Mouse (Mus musculus): ENCODE measurements at regions not wholly inside any gene's neighbourhood (a gene's known extent, or its start where the extent isn't known, plus 50 kb on each side); places are given as distances from the start of the nearest gene placed in this dataset.
A peak's percentile ranks its signal among the peaks of the same experiment; 100 is the strongest.

GRCm38 (mm10) chr4:153573180-153573769 is 90.7 kb upstream of the Ajap1 start:
- Histone ChIP-seq H3K36me3 (ENCODE audit: control insufficient read depth, insufficient read depth, low read length, poor library complexity, severe bottlenecking) (no peaks in the 10 kb centered on the region), H3K4me1 (ENCODE audit: control insufficient read depth in 2 of 2, insufficient read depth in 2 of 2, low read length in 2 of 2, poor library complexity in 1 of 2) (no peaks in the 10 kb centered on the region), H3K9me3 (ENCODE audit: control insufficient read depth, insufficient read depth, low read depth, low read length) (no peaks in the 10 kb centered on the region), H3K9ac (ENCODE audit: insufficient read depth, low read depth, low read length, poor library complexity, severe bottlenecking) (no peak overlapping the region), H3K4me3 (ENCODE audit: insufficient read depth in 1 of 2, low read depth in 1 of 2, low read length in 2 of 2, poor library complexity in 1 of 2, severe bottlenecking in 1 of 2) (no peak overlapping the region), H3K27ac (ENCODE audit: insufficient read depth, low read depth, low read length, poor library complexity, severe bottlenecking) (no peak overlapping the region)
- TF ChIP-seq ZNF384 (IDR thresholded peaks at IDR 0.05; ENCODE audit: low read depth, low read length) (no peak), ZC3H11A (IDR thresholded peaks at IDR 0.05; ENCODE audit: borderline replicate concordance, low read depth, low read length) (no peak), MAFK (IDR thresholded peaks at IDR 0.05; ENCODE audit: insufficient read depth, low read depth, low read length) (no peak), CHD2 (IDR thresholded peaks at IDR 0.05; ENCODE audit: low read depth, low read length) (no peak), HCFC1 (IDR thresholded peaks at IDR 0.05; ENCODE audit: borderline replicate concordance, insufficient read depth, low read length) (no peak)
- in situ Hi-C loops (cut with MboI; ENCODE audit: low sequenced_read_pairs in 2 of 2, unreplicated experiment in 2 of 2), result no loop called here
- no peak for DNase-seq (ENCODE audit: low read depth, low spot score)

GRCm38 (mm10) chr4:153593291-153593690 is 110.7 kb upstream of the Ajap1 start:
- no peak overlapping the region for H3K27ac ChIP-seq (ENCODE audit: insufficient read depth, low read depth, low read length, poor library complexity, severe bottlenecking)

GRCm38 (mm10) chr4:153599794-153600370 is 117.3 kb upstream of the Ajap1 start:
- DNase-seq (ENCODE audit: low read depth, low spot score), result no peak
- no peaks in the 10 kb centered on the region for H3K9me3 ChIP-seq (ENCODE audit: control insufficient read depth, insufficient read depth, low read depth, low read length)
- in situ Hi-C loops (cut with MboI; ENCODE audit: low sequenced_read_pairs in 2 of 2, unreplicated experiment in 2 of 2), result no loop called here

More at GRCm38 (mm10) chr4:153593291-153593690, 110.7 kb upstream of the Ajap1 start:
- no peaks in the 10 kb centered on the region for H3K36me3 ChIP-seq (ENCODE audit: control insufficient read depth, insufficient read depth, low read length, poor library complexity, severe bottlenecking)
- no peaks in the 10 kb centered on the region for H3K9me3 ChIP-seq (ENCODE audit: control insufficient read depth, insufficient read depth, low read depth, low read length)
- in situ Hi-C loops (cut with MboI; ENCODE audit: low sequenced_read_pairs in 2 of 2, unreplicated experiment in 2 of 2), result no loop called here
- no peak overlapping the region for H3K4me3 ChIP-seq (ENCODE audit: insufficient read depth in 1 of 2, low read depth in 1 of 2, low read length in 2 of 2, poor library complexity in 1 of 2, severe bottlenecking in 1 of 2)
- no peaks in the 10 kb centered on the region for H3K4me1 ChIP-seq (ENCODE audit: control insufficient read depth in 2 of 2, insufficient read depth in 2 of 2, low read length in 2 of 2, poor library complexity in 1 of 2)
- no peak for DNase-seq (ENCODE audit: low read depth, low spot score)
- TF ChIP-seq ZNF384 (IDR thresholded peaks at IDR 0.05; ENCODE audit: low read depth, low read length) (no peak), ZC3H11A (IDR thresholded peaks at IDR 0.05; ENCODE audit: borderline replicate concordance, low read depth, low read length) (no peak), MAFK (IDR thresholded peaks at IDR 0.05; ENCODE audit: insufficient read depth, low read depth, low read length) (no peak), HCFC1 (IDR thresholded peaks at IDR 0.05; ENCODE audit: borderline replicate concordance, insufficient read depth, low read length) (no peak), CHD2 (IDR thresholded peaks at IDR 0.05; ENCODE audit: low read depth, low read length) (no peak)
- no peak overlapping the region for H3K9ac ChIP-seq (ENCODE audit: insufficient read depth, low read depth, low read length, poor library complexity, severe bottlenecking)

GRCm38 (mm10) chr4:153602496-153602895 is 119.9 kb upstream of the Ajap1 start:
- TF ChIP-seq ZC3H11A (IDR thresholded peaks at IDR 0.05; ENCODE audit: borderline replicate concordance, low read depth, low read length), result no peak
- no peak for TF ChIP-seq MAFK (IDR thresholded peaks at IDR 0.05; ENCODE audit: insufficient read depth, low read depth, low read length)
- no peak for TF ChIP-seq ZNF384 (IDR thresholded peaks at IDR 0.05; ENCODE audit: low read depth, low read length)
- TF ChIP-seq CHD2 (IDR thresholded peaks at IDR 0.05; ENCODE audit: low read depth, low read length), result peak; percentile 22; the same call in 1 of the 2 replicates
- TF ChIP-seq HCFC1 (IDR thresholded peaks at IDR 0.05; ENCODE audit: borderline replicate concordance, insufficient read depth, low read length), result no peak
- Histone ChIP-seq H3K36me3 (ENCODE audit: control insufficient read depth, insufficient read depth, low read length, poor library complexity, severe bottlenecking) (no peaks in the 10 kb centered on the region), H3K4me1 (ENCODE audit: control insufficient read depth in 2 of 2, insufficient read depth in 2 of 2, low read length in 2 of 2, poor library complexity in 1 of 2) (peaks cover 2 to 11% of the 10 kb centered on the region in 2 experiments; a peak in 1 of 4 replicates), H3K27ac (ENCODE audit: insufficient read depth, low read depth, low read length, poor library complexity, severe bottlenecking) (no peak overlapping the region), H3K9me3 (ENCODE audit: control insufficient read depth, insufficient read depth, low read depth, low read length) (no peaks in the 10 kb centered on the region), H3K4me3 (ENCODE audit: insufficient read depth in 1 of 2, low read depth in 1 of 2, low read length in 2 of 2, poor library complexity in 1 of 2, severe bottlenecking in 1 of 2) (no peak overlapping the region), H3K9ac (ENCODE audit: insufficient read depth, low read depth, low read length, poor library complexity, severe bottlenecking) (no peak overlapping the region)
- in situ Hi-C loops (cut with MboI; ENCODE audit: low sequenced_read_pairs in 2 of 2, unreplicated experiment in 2 of 2), result no loop called here
- DNase-seq (ENCODE audit: low read depth, low spot score), result peak; percentile 22

More at GRCm38 (mm10) chr4:153599794-153600370, 117.3 kb upstream of the Ajap1 start:
- peaks cover 2 to 6% of the 10 kb centered on the region in 2 experiments; a peak in 1 of 4 replicates for H3K4me1 ChIP-seq (ENCODE audit: control insufficient read depth in 2 of 2, insufficient read depth in 2 of 2, low read length in 2 of 2, poor library complexity in 1 of 2)
- H3K4me3 ChIP-seq (ENCODE audit: insufficient read depth in 1 of 2, low read depth in 1 of 2, low read length in 2 of 2, poor library complexity in 1 of 2, severe bottlenecking in 1 of 2), result no peak overlapping the region
- no peak for TF ChIP-seq CHD2 (IDR thresholded peaks at IDR 0.05; ENCODE audit: low read depth, low read length)
- TF ChIP-seq MAFK (IDR thresholded peaks at IDR 0.05; ENCODE audit: insufficient read depth, low read depth, low read length), result no peak
- no peak for TF ChIP-seq ZNF384 (IDR thresholded peaks at IDR 0.05; ENCODE audit: low read depth, low read length)
- no peak for TF ChIP-seq ZC3H11A (IDR thresholded peaks at IDR 0.05; ENCODE audit: borderline replicate concordance, low read depth, low read length)
- TF ChIP-seq HCFC1 (IDR thresholded peaks at IDR 0.05; ENCODE audit: borderline replicate concordance, insufficient read depth, low read length), result no peak
- no peaks in the 10 kb centered on the region for H3K36me3 ChIP-seq (ENCODE audit: control insufficient read depth, insufficient read depth, low read length, poor library complexity, severe bottlenecking)
- no peak overlapping the region for H3K27ac ChIP-seq (ENCODE audit: insufficient read depth, low read depth, low read length, poor library complexity, severe bottlenecking)
- H3K9ac ChIP-seq (ENCODE audit: insufficient read depth, low read depth, low read length, poor library complexity, severe bottlenecking), result no peak overlapping the region
